Mouse (Mus musculus): Measurements from ENCODE around the gene Zfp319.

- TF ChIP-seq FLI1 (IDR thresholded peaks at IDR 0.05; ENCODE audit: low read length) (no peak), GATA1 (IDR thresholded peaks at IDR 0.05; ENCODE audit: borderline replicate concordance, low read length) (no peak)
Measured at GRCm38 (mm10) chr8:95354606-95355005, 22.9 kb upstream of the Zfp319 start.
